Mouse (Mus musculus): ENCODE data around the gene Adora1. TPM values are rescaled to one million over a fixed set of nuclear protein-coding genes. Genes with fewer than 3 reads are reported as not detected.

Gene Adora1
- total RNA-seq, 2 experiments from 2014 or later: 9.3 to 9.9 TPM

DNA sequence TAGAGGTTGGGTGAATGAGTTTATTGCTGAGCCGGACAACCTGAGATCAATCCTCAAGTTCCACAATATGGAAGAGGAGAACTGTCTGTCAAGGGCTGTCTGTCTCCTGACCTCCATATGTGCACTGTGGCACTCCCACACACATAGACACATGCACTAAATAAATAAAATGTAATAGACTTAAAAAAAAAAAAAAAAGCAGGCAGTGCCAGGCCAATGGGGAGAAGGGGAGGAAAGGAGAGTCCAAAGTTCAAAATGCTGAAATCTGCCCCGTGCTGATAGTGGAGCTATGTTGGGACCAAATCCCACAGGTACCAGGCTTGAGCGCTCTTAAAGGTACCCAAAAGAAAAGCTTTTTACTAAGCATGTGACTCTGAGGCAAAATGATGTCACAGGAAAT, 2.2 kb upstream of the Adora1 start:
- no peak for DNase-seq

DNA sequence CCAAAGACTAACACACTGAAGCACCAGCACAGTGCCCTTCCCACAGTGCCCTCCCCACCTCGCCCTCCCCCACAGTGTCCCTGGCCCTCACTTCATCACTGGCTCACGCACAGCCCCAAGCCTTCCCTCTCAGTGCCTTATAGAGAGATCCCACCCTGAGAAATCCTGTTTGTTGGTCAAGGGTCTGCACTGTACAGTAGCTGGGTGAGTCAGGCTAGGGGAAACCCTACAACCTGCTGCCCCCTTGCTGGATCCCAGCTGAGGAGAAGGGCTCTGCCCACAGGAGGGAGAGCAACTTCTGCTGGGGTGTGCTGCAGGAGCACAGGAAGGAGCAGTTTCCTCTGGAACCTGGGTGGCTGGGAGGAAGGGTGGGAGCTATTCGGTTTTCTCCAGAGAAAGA, 911 bp upstream of the Adora1 start:
- no peak for DNase-seq

DNA sequence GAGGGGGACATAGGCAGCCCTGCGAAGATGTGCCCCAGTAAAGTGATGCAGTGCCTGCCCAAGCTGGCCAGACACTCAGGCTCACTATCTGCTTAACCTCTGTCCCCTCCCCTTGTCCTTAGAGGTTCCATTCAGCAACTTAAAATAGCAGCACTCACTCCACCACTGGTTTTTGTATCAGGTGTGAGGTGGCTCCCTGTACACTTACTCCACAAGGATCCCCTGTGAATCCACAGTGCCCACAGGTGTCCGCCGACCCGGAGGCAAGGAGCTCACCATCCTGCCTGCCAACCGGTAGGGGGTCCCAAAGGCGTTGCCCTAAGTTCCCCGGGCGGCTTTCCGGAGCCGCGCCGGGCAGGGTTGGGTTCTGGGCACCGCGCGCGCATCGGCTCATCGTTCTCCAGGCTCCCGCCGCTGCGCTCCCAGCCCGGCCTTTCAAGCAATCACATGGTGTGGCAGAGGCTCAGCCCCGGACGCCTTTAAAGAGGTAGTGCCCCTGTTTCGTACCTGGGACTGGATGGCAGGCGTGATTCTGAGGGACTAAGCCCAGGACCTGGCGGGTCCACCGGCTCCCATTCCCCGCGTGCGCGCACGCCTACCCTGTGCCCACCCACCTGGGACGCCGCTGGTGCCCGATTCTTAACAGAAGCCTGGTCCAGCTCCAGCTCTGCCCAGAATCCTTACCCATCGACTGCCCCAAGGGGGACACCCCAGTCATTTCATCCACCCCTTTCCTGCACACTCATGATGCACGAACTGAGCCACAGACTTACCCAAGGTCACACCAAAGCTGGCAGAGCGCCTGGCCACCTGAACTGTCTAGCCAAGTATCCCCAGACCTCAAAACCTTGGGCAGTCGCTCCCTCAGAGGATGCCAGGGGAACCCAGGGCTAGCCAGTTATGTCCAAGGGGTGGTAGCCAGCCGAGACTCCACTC, 508 bp downstream of the Adora1 start:
- peak; percentile 64 for DNase-seq

DNA sequence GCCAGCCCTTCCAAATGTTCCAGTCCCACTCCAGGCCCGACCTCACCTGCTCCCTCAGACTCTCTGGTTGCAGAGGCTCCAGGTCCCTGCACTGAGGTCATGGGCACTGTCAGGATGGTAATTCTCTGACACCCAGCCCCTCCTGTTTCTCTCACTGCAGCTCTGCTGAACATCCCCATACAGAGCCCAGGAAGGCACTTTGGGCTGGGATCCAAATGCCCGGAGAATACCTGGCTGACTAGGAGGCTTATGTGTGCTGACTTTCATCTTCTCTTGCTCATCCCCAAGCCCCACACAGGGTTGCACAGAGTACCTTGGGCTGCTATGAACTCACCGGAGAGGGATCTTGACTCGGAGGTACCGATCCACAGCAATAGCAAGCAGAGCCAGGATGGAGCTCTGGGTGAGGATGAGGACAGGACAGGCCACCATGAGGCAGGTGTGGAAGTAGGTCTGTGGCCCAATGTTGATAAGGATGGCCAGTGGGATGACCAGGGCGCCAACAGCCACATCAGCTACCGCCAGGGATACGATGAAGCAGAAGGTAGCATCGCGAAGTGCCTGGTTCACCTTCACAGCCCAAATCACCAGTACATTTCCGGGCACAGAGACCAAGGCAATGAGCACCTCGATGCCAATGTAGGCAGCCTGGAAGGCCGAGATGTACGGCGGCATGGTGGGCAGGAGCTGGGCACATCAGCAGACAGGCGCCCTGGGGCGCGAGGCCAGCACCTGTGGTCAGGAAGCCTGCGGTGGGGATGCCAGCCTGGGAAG, 1.4 kb downstream of the Adora1 start:
- no peak for DNase-seq

DNA sequence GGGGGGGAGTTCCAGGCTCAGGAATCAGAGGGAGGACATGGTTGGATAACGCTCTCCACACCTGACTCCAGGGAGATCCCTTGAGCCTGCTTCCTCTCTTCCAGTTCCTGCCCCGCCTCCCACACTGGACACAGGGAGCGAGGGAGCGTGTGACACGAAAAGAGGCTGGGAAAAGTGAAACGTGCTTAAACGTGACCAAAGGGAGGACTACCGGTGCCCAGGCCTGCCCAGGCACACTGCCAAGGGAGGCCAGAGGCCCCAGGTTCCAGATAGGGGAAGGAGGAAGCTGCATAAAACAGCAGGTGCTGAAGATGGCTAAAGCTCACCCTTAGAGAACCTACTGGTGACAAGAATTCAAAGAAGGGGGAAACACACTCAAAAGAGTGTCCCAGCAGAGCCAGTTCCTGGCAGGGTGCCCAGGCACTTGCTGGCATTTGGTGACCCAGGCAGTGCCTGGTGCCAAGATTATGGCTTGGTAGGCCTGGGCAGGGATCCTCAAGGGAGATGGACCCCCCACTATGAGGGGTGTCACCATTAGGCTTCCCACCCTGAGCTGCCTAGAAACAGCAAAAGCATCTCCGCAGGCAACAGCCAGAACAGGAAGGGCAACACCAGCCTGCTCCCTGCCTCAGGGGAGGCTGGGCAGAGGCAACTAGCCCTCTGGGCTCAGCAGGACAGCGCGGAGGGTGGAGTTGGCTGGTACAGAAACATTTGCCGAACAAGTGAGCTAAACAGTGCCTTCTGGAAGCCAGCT, 2.3 kb downstream of the Adora1 start:
- peak; percentile 67 for DNase-seq

DNA sequence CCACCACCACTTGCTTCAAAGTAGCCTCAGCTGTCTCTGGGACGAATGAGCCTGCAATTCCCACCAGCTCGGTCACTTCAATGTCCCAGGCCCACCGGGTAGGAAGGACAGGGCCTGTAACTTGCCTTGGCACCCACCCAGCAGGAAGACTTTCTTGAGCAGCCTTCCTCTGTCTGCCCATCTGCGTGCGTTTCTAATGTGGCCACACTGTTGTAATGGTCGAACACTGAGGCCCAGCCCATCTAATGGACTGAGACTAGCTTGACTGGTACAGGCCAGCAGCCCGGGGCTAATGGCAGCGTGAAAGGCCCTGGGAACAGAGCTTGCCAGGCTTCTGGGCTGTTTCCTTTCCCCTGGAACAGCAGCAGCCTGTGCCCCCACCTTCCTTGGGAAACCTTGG, 2.9 kb downstream of the Adora1 start:
- DNase-seq: no peak

DNA sequence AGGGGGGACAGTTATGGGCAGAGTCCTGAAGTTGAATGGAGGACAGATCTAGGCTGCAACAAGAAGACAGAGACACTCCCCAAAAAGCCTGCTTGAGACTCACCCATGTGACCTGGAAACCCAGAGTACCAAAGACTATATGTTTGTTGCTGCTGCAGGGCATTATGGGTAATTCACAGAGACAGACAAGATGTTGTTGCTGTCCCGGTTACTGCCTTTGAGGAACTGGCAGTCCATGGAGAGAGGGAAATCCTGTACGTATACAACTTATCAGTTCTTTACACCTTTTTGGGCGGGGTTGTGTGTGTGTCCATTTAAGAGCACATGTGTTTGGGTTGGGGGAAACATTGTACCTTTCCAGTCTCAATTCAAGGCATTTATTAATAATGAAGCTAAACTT, 3.5 kb downstream of the Adora1 start:
- DNase-seq: no peak

DNA sequence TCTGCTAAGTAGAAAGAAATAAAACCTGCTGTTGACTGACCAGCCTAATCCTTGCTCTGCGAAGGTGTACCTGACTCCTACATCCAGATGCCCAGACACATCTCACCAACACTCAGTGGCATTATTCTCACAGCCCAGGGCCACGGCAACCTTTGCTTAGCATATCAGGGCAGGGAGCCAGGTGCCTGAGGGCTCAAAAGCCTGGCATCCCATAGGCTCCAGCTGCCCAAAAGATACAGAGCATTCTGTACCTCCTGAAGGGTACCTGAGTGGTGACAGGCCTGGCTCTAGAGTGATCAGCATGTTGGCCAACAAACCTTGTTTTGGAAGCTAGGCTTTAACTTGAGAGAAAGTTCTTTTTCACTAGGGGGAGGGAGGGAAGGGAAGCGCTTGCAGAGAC, 4.0 kb downstream of the Adora1 start:
- DNase-seq: peak; percentile 63

DNA sequence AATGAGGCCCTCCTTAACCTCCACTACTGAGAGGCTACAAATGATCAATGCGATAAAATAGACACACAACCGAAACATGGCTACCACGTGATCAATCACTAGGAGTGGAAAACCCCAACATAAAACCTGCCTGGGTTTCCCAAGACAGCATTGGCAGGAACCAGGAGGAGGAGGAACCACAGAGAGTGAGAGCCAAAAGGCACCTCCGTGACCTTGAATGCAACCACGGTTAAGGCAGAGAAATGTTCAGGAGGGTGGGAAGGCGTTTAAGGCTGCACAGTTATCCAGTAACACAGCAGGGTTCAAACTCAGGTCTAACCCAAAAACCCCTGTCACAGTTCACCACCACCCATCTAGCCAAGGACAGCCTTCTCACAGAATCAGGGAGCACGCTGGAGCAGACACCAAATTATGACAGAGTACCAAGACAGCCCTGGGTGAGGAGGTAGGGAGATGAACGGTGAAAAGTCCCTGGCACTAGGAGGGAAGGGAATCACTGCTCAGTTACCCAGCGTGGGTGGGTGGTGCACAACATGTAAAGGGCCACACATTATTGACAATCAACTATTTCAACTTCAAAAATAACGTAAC, 4.5 kb downstream of the Adora1 start:
- no peak for DNase-seq

DNA sequence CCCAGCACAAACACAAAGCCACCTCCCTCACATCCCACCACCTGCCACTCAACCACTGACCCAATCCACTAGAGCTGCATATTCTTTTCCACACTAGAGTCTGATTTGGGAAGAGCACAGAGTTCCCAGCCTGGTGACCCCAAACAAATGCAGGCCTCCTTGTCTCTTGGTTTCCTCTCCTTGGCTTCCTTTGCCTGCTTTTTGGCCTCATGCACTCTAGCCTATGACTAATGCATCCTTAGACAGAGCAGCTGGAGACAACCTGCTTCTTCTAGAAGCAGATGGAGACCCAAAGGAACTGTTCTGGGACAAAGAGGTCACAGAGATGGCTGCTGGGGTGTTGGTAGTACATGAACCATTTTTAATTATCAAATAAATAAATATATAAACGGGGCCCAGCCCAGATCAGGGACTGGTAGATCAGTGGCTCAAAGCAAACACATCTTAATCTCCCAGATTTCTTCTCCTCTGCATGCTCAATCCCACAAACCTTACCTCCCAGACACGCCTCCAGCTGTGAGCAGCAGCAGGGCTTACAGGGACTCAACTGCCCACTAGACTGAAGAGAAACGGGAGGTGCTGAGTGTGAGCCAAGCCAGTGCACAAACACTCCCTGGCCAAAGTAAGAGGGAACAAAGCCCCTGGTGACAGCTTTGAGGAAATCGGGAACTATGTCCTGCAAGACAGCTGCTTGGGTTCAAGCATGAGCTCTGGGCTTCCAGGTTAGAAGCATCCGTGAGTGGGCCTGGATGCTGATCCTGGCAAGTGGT, 5.2 kb downstream of the Adora1 start:
- no peak for DNase-seq

DNA sequence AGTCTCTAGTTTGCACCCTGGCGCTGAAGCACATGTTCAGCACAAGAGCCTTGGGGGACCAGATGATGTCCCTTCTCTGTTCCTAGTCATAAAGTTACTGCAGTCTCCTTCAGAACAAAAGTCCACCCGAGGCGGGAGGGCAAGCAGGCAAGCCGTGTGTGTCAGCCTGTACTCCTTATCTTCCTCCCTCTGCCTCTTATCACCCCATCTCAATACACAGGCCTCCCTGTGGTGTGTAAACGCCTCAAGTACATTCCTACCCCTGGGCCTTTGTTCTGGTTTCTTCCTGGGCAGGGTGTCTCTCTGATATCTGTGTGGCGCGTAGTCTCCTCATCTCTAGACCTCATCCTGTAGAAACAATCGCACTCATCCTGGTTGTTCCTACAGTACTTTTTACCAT, 8.5 kb downstream of the Adora1 start:
- no peak for DNase-seq

DNA sequence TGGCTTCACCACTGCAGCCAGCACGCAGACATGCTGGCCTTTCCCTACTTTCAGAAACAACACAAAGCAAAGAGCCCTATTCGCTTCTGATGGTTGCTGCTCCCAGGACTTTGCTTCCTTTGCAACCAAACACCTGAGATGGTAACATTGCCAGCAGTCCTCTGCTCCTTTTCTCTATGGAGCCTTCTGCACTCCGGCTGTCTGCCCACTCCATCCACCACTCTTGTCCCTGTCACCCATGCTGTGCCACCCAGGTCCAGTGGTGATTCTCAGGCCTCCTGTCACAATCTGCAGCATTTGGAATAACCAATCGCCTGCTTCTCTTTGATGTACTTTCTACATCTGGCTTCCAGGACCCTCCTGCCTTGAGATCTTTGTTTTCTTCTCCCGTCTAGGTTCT, 9.9 kb downstream of the Adora1 start:
- DNase-seq: no peak

DNA sequence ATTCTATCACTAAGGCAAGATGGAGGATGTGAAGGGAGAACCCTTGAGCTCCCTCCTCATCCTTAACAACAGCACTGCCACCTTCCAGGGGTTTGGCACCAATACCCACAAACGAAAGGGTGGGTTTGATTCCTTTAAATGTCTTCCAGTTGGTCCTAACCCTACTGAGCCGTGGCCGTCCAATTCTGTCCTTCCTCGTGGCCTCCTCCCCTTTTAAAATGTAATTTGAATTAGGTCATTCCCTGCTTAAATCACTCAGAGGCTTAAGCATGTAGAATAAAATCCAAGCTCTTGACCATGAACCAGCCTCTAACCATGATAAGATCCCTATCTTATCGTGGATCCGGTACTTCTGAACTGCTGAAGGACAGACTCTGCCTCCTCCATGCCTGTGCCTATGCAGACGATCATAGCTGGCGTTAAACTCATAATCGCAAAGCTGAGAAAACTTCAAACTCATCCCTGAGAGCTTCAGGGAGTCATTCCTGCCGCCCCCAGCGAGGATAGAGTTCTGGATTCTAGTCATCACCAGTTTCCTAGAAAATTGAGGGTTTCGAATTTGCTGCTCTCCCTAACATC, 10.5 kb downstream of the Adora1 start:
- no peak for DNase-seq

DNA sequence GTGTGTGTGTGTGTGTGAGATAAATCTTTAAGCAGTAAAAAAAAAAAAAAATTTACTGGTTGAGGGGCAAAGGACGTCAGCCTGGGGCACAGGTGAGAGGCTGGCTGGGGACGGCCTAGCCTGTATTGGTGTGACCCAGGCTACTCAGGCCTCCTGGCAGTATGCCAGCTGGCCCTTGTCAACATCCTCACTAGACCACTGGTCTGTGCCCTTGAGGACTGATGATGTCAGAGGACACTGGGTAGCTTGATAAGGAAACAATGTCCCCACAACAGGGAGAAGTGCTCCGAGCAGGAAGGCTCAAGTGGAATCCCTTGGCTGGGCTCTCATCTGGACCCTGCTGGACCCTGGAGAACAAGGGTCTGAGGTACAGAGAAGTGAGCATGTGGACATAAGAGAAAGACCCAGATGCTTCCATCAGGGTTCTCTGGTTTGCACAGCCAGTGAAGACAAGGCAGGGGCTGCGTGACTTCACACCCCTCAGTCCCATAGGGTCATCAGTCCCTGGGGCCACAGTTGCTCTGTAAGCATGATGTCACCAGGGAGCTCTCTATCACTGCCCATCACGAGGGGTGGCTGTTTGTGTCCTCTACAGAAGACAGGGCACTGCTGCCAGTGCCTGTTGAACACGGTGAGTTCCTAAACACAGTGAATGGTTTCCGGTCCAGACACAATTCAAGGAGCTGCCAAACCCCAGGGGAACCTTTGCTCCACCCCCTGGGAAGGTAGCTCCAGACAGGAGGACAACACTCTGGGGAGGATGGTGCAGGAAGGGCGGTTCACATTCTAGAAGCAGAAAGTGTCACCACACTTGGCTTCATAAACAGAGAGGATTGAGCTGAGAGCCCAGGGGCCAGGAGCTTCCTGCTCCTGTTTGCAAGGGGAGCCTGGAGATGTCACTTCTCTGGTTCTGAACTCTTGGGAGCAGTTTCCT, 12.8 kb downstream of the Adora1 start:
- DNase-seq: peak; percentile 85

DNA sequence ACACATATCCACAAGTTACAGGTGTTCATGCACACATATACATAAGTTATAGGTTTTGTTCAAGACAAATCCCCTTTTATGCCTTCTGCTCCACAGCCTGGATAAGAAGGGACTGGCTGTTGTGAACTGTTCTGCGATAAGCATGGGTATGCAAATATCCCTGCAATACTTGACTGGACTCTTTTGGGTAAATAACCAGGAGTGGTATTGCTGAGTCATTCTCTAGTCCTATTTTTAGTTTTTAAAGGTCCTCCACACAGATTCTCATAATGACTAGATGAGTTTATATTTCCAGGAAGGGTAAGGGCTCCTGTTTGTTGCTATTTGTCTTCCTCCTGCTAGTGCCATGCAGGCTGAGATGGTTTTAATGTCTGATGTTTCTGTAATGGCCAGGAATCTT, 14.1 kb downstream of the Adora1 start:
- no peak for DNase-seq

DNA sequence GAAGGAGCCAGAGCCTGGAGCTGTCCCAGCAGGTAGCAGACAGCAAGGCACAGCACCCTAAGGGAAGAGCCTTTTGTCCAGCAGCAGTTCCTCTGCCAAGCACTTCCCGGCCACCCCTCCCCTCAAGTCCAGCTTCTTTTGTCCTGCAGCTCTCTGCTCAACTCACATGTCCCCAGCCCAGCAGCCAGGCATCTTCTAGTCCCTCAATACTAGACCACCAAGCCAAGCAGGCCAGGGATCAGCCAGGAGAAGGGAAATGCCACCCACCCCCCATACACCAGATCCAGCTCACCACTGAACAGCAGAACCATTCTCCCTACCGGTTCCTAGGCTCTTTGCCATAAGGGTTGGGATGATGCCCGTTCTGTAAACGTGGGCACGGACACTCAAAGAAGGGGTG, 15.6 kb downstream of the Adora1 start:
- no peak for DNase-seq

DNA sequence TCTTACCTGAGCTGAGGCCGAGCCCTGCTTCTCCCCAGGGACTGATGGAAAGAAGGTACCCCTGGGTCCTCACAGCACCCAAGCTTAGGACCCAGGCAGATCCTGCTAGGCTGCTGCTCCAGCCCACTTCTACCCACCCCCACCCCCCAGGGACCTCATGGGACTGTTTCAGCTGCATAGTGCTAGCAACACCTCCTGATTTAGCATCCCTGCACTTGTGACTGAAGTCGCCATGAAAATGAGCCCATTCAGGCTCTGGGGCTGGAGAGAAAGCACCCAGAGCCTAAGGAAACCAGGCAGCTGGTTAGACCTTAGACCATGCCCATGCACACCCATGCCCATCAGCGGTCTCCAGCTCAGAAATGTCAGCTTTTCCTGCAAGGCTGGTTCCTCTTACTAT, 17.3 kb downstream of the Adora1 start:
- DNase-seq: no peak

DNA sequence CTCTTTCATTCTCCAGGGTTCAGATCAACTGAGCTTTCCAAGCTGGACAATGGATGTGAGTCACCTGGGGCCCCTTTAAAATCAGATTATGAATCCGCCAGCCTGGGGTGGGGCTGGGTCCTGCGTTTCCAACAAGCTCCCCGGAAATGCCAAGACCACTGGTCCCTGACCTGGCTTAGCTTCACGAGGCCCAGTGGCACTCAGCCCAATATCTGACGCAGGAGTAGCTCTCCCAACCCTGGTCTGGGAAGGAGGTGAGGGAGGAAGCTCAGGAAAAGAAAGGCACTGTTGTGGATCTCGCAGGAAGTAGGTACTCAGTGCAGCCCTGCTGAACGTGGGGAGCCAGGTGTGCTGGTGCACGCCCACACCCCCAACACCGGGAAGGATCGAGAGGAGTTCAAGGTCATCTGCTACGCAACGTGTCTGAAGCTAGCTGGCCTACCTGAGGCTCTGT, 18.2 kb downstream of the Adora1 start:
- DNase-seq: peak; percentile 39

DNA sequence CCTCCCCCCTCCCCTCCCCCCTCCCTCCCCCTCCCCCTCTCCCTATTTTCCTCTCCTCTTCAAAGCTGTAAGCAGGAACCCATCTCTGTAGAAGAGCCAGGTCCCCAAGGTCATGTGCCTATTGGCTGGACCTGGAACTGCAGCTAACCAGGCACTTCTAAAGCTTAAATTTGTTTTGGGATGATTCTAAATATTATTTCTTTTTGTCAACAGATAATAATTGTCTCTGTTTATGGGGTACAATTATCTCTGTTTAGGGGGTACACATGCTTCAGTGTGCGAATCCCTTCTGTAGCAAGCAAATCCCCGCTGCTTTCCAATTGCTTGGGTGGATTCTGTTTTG, 18.6 kb downstream of the Adora1 start:
- no peak for DNase-seq
